Mouse (Mus musculus) heart, postnatal 0 days (tissue): ENCODE data around the gene Dmc1.
A peak's percentile ranks its signal among the peaks of the same experiment; 100 is the strongest.

Experiments
- CTCF ChIP-seq: IDR thresholded peaks from 2 replicates; pipeline ENCODE4 v1.5.1; 2016; ENCODE audit warnings: antibody characterized with exemption, control low read depth, low read depth
- EP300 ChIP-seq: IDR thresholded peaks from 2 replicates; pipeline ENCODE4 v1.6.1; 2016; ENCODE audit warnings: antibody characterized with exemption, low read depth

DNA sequence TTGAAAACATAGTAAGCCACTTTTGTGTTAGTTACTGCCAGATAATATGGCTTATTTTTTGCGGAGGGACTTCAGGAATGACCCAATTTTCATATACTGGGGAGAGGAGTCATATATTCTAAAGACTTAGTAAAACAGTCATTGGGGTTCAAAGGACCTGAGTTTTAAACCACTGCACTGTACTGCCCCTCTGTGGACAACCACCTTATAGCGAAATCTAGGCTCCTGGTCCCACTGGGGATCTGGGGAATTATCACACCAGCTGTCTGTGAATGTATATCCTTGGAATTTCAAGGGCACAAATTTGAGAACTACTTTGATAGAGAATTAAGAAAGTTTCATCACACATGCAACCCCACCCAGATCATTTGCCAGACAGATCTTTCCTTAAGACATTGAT is 2.8 kb upstream of the Dmc1 start:
- TF ChIP-seq CTCF, result peak; percentile 51
- TF ChIP-seq EP300, result no peak
